Mouse (Mus musculus) heart, adult 2 months (tissue): ENCODE data around the gene Apba1. TPM values are rescaled to one million over a fixed set of nuclear protein-coding genes. Genes with fewer than 3 reads are reported as not detected.

Experiments
- DNase-seq, 2 experiments: peaks; one replicate each; pipeline ENCODE4 v3.0.0; 2021
- H3K27ac ChIP-seq: fragments of 200-600 bp; 2 replicates; pipeline ENCODE4 v1.8.1; 2022
- H3K27me3 ChIP-seq: fragments of 200-500 bp; 2 replicates; pipeline ENCODE4 v1.6.1; 2012; ENCODE audit warnings: mild to moderate bottlenecking, low read length, inconsistent platforms, mixed read lengths; ENCODE audit not compliant: control insufficient read depth, insufficient read depth
- H3K36me3 ChIP-seq: fragments of 200-500 bp; 2 replicates; pipeline ENCODE4 v1.6.1; 2012; ENCODE audit warnings: low read length, inconsistent platforms; ENCODE audit not compliant: control insufficient read depth, insufficient read depth
- H3K4me1 ChIP-seq: fragments of 200-500 bp; 2 replicates; pipeline ENCODE4 v1.6.1; 2011; ENCODE audit warnings: low read length; ENCODE audit not compliant: control insufficient read depth, insufficient read depth
- H3K4me3 ChIP-seq: fragments of 200-600 bp; 2 replicates; pipeline ENCODE4 v1.8.1; 2022
- H3K79me2 ChIP-seq: fragments of 200-500 bp; replicated peaks from 2 replicates; pipeline ENCODE4 v1.6.1; 2012; ENCODE audit warnings: mild to moderate bottlenecking, inconsistent platforms, low read length, moderate library complexity, mixed read lengths; ENCODE audit not compliant: control insufficient read depth, insufficient read depth
- H3K9ac ChIP-seq: fragments of 200-500 bp; 2 replicates; pipeline ENCODE4 v1.6.1; 2012; ENCODE audit warnings: low read depth, mild to moderate bottlenecking, control low read depth, inconsistent platforms, low read length, mixed read lengths
- CTCF ChIP-seq: fragments of 200-600 bp; IDR thresholded peaks from 2 replicates; pipeline ENCODE4 v1.8.1; 2022; ENCODE audit warnings: antibody characterized with exemption, mild to moderate bottlenecking, moderate library complexity
- EP300 ChIP-seq: fragments of 200-500 bp; IDR thresholded peaks from 2 replicates; pipeline ENCODE4 v1.6.1; 2011; ENCODE audit warnings: low read depth, low read length, control low read depth; ENCODE audit not compliant: insufficient read depth
- POLR2A ChIP-seq: fragments of 200-500 bp; IDR thresholded peaks from 2 replicates; pipeline ENCODE4 v1.6.1; 2011; ENCODE audit warnings: mild to moderate bottlenecking, low read depth, low read length, control low read depth; ENCODE audit not compliant: insufficient read depth
- WGBS: fragments of 180-500 bp; shearing (Covaris S2); methylation state at CpG from one replicate; pipeline ENCODE4 v1.1.7; 2018; 5-methylcytosine and 5-hydroxymethylcytosine counted together
- intact Hi-C: fragments of 180-260 bp; cut with DNase I; formaldehyde crosslinking; loops from one replicate; pipeline ENCODE4 v1.15.1; 2025
- polyA plus RNA-seq: library from polyadenylated mRNA; depleted of rRNA; stranded (reverse); fragments of >200 nt; gene quantifications from 2 replicates; pipeline ENCODE4 v1.2.3, GENCODE M21; 2012
- total RNA-seq, 2 experiments: library from RNA; stranded (reverse); gene quantifications; 2 replicates each; pipeline ENCODE4 v1.2.3; 2021

Apba1 gene
- total and polyA plus RNA-seq, 3 experiments = 2.7 to 3.9 (median 3.0) TPM

DNA sequence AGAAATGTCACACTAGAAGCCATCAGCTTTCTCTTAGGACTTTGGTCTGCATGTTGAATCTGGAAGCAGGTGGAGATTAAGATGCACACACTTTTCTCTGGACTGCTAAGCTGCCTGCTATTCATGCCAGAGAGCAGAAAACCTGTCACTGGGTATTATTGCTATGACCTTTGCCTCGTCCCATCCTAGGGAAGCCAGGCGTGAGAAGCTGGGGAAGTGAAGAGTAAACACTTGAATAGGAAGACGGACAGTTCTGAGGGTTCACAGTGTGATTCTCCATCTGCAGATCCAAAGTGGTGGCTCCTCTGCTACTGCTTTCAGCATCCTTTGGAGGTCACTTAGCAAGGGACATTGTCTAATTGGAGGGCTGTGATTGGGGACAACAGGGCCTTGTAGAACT lies 63.8 kb downstream of the Apba1 start:
- WGBS = 82% methylated on average over 3 of the region's 3 CpGs
- TF ChIP-seq CTCF (no peak), EP300 (no peak), POLR2A (no peak)
- no peak overlapping the region for H3K27ac ChIP-seq
- no peak for DNase-seq
- H3K9ac ChIP-seq = no peak overlapping the region
- H3K36me3 ChIP-seq = no peaks in the 10 kb centered on the region
- H3K4me3 ChIP-seq = no peak overlapping the region
- H3K79me2 ChIP-seq = no peaks in the 10 kb centered on the region
- H3K27me3 ChIP-seq = no peaks in the 10 kb centered on the region
- peaks cover 1% of the 10 kb centered on the region for H3K4me1 ChIP-seq
- intact Hi-C loops = no loop called here

DNA sequence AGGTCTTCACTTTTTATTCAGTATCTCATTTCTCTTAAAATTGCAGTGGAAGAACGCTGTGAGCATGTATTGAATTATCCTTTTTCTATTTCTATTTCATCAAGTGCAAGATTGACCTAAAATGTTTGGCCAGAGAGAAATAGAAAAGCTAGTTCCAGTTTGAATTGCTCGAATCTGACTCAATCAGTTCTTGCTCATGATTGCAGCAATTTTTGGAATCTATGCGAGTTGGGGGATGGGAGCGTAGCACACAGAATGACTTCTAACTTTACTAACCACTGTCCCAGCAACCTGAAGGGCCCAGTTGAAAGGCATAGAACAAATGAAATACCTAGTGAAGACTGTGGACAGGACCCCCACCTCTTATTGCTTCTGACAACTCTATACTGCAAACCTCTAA lies 64.8 kb downstream of the Apba1 start:
- intact Hi-C loops = no loop called here
- Histone ChIP-seq H3K79me2 (no peaks in the 10 kb centered on the region), H3K4me3 (no peak overlapping the region), H3K4me1 (peaks cover 1% of the 10 kb centered on the region), H3K9ac (no peak overlapping the region), H3K27me3 (no peaks in the 10 kb centered on the region), H3K36me3 (no peaks in the 10 kb centered on the region), H3K27ac (no peak overlapping the region)
- TF ChIP-seq EP300 = no peak
- no peak for TF ChIP-seq CTCF
- TF ChIP-seq POLR2A = no peak
- WGBS = 84% methylated on average over 4 of the region's 4 CpGs
- no peak for DNase-seq

DNA sequence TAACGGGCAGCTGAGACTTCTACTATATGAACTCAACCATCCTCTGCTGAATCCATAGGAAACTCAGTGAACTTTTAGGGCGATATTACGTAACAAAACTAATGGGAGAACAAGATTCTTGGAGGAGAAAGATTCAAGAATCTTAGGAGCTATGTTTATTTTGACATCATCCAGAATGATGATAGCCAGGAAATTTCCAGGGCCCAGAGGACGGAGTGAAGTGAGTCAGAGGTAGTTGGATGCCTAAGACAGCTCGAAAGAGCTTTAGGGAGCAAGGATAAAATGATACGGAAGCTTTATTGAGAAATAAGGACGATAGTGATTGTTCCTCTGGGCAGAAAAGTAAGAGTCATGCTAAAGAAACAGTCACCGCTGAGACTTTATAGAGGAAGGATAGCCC lies 67.6 kb downstream of the Apba1 start:
- H3K79me2 ChIP-seq = no peaks in the 10 kb centered on the region
- no peak overlapping the region for H3K4me3 ChIP-seq
- H3K36me3 ChIP-seq = no peaks in the 10 kb centered on the region
- no peak overlapping the region for H3K27ac ChIP-seq
- H3K4me1 ChIP-seq = no peaks in the 10 kb centered on the region; the same call in 1 of the 2 replicates
- 77% methylated on average over 8 of the region's 8 CpGs for WGBS
- intact Hi-C loops = no loop called here
- H3K27me3 ChIP-seq = no peaks in the 10 kb centered on the region
- no peak for DNase-seq
- H3K9ac ChIP-seq = no peak overlapping the region
- TF ChIP-seq EP300 = no peak
- TF ChIP-seq POLR2A = no peak
- TF ChIP-seq CTCF = no peak

DNA sequence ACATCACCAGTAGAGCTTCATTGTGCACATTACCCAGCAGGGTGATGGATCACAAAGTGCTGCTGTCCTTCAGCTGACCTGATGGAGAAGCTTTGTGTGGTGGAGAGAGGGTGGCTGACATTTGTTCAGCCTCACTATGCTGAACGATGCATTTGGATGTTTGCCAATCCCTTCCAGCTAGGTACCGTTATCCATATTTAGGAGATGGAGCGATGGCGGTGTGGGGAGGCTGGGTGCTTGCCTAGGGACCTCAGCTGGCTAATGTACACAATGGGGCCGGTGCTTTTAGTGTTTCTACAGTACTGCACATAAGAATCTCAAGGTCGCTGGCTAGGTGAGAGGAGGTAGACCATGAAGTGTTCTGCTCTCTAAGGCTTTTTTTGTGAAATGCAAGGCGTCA lies 72.1 kb downstream of the Apba1 start:
- no peaks in the 10 kb centered on the region for H3K36me3 ChIP-seq
- H3K27me3 ChIP-seq = no peaks in the 10 kb centered on the region
- TF ChIP-seq EP300 (no peak), CTCF (no peak), POLR2A (no peak)
- no peak for DNase-seq
- no peaks in the 10 kb centered on the region; the same call in 1 of the 2 replicates for H3K4me1 ChIP-seq
- H3K4me3 ChIP-seq = no peak overlapping the region
- 67% methylated on average over 7 of the region's 7 CpGs for WGBS
- no peak overlapping the region for H3K9ac ChIP-seq
- intact Hi-C loops = no loop called here
- no peaks in the 10 kb centered on the region for H3K79me2 ChIP-seq
- no peak overlapping the region for H3K27ac ChIP-seq

DNA sequence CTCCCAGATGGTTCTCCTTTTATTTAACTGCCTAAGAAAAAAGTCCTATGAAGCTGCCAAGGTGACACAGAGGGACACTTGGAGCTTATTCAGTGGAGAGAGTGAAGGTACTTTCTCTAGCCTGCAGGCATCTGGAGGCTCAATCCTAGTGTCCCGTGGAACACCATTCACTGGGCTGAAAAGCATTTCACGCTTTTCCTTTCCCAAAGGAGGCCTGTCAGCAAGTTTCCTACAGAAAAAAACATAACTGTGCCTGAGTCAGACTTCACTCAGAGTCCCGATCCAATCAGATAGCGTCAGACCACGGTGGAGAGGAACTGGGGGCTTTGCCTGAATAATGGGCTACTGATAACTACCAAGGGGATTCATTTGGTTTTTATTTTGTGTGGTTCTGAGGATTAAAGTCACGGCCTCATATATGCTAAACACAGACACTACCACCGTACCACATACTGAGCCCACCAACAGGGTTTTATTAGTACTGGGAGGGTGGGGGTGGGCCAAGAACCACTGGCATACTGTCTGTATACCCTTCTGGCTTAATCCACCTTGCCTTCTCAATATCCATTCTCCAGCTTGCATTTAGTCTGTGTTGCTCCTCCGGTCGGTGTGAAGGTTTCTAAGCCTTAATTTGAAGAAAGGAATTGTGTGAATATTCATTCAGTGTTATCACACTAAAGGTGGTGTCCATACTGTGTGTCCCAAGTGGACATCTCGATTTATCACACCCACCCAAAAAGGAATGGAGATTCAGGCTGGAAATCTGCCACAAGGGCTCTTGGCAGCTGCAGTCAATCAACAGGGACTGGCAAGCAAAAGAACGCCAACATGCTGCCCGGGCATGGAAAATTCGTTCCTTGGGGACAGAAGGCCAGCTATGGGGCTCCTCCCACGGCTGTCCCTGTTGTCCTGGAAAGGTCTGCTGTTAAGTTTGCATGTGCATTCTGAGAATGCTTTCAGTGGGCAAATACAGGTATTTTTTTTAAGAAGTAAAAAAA lies 75.3 kb downstream of the Apba1 start:
- no peaks in the 10 kb centered on the region for H3K79me2 ChIP-seq
- H3K36me3 ChIP-seq = no peaks in the 10 kb centered on the region
- no peak overlapping the region for H3K27ac ChIP-seq
- no peak overlapping the region for H3K9ac ChIP-seq
- no peak for TF ChIP-seq CTCF
- TF ChIP-seq EP300 = no peak
- no peak for TF ChIP-seq POLR2A
- WGBS = 45% methylated on average over 14 of the region's 14 CpGs
- no peak overlapping the region for H3K4me3 ChIP-seq
- peak; percentile 40 to 58 for DNase-seq
- intact Hi-C loops = no loop called here
- H3K27me3 ChIP-seq = no peaks in the 10 kb centered on the region
- no peaks in the 10 kb centered on the region; the same call in 1 of the 2 replicates for H3K4me1 ChIP-seq

DNA sequence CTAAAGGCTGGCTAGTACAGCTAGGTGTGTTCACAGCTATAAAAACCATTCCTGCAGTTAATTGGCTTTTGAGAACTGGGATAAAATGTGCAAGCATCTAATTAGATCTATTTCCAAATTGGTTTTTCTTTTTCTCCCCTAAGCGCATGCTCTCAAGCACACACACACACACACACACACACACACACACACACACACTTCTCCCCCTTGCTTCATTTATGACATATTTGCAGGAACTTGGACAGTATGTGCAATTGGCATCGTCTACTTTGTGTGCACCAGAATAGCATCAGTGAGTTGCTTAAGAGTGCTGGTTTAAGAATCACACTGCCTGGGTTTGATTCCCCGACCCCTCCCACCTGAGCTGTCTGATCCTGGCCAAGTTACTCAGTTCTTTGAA lies 76.0 kb downstream of the Apba1 start:
- no peak overlapping the region for H3K27ac ChIP-seq
- H3K4me3 ChIP-seq = no peak overlapping the region
- no peaks in the 10 kb centered on the region for H3K79me2 ChIP-seq
- H3K27me3 ChIP-seq = no peaks in the 10 kb centered on the region
- TF ChIP-seq POLR2A (no peak), EP300 (no peak), CTCF (no peak)
- no peak overlapping the region for H3K9ac ChIP-seq
- no peaks in the 10 kb centered on the region; the same call in 1 of the 2 replicates for H3K4me1 ChIP-seq
- no peaks in the 10 kb centered on the region for H3K36me3 ChIP-seq
- intact Hi-C loops = no loop called here
- no peak for DNase-seq
- 53% methylated on average over 3 of the region's 3 CpGs for WGBS
